Mouse (Mus musculus) lung, embryonic 15.5 days (tissue): ENCODE results near the gene Wtip. TPM values are rescaled to one million over a fixed set of nuclear protein-coding genes. Genes with fewer than 3 reads are reported as not detected.
"Not testable (repeated sequence)": the region's sequence is repeated elsewhere in the genome, so short reads cannot be mapped to it uniquely, and the experiment has no call there.

Experiments used
- ATAC-seq: fragments of 200-750 bp; cut with Nextera tagmentation; 2 replicates; pipeline ENCODE4 v1.8.0; 2017; ENCODE audit warnings: moderate number of reproducible peaks, borderline replicate concordance; ENCODE audit not compliant: low FRiP score, low TSS enrichment; ENCODE audit errors: extremely low read depth
- H3K27ac ChIP-seq: fragments of 300-500 bp; sonication (generic); 2 replicates; pipeline ENCODE4 v1.5.1; 2015; ENCODE audit warnings: moderate library complexity, mild to moderate bottlenecking, inconsistent platforms
- H3K27me3 ChIP-seq: fragments of 300-500 bp; sonication (generic); 2 replicates; pipeline ENCODE4 v1.6.1; 2015; ENCODE audit warnings: inconsistent platforms
- H3K36me3 ChIP-seq: fragments of 300-500 bp; sonication (generic); 2 replicates; pipeline ENCODE4 v1.6.1; 2015; ENCODE audit warnings: inconsistent platforms
- H3K4me1 ChIP-seq: fragments of 300-500 bp; sonication (generic); 2 replicates; pipeline ENCODE4 v1.6.1; 2015; ENCODE audit warnings: inconsistent platforms
- H3K4me2 ChIP-seq: fragments of 300-500 bp; sonication (generic); 2 replicates; pipeline ENCODE4 v1.6.1; 2015; ENCODE audit warnings: inconsistent platforms, mild to moderate bottlenecking, moderate library complexity
- H3K4me3 ChIP-seq: fragments of 300-500 bp; sonication (generic); 2 replicates; pipeline ENCODE4 v1.5.1; 2015; ENCODE audit warnings: mild to moderate bottlenecking, inconsistent platforms
- H3K9ac ChIP-seq: fragments of 300-500 bp; sonication (generic); 2 replicates; pipeline ENCODE4 v1.6.1; 2015; ENCODE audit warnings: inconsistent platforms
- H3K9me3 ChIP-seq: fragments of 300-500 bp; sonication (generic); 2 replicates; pipeline ENCODE4 v1.6.1; 2016; ENCODE audit warnings: inconsistent platforms
- WGBS: fragments of 180-500 bp; shearing (Covaris S2); methylation state at CpG from one replicate; pipeline ENCODE4 v1.1.7; 2015; 5-methylcytosine and 5-hydroxymethylcytosine counted together
- polyA plus RNA-seq: library from polyadenylated mRNA; unstranded; fragments of >200 nt; fragmentation: Nextera tagmentation; extraction: Ambion mirVana; gene quantifications from 2 replicates; pipeline ENCODE4 v1.2.1, GENCODE M21; 2015

Wtip gene
- 7.6 and 8.9 TPM in 2 replicates for polyA plus RNA-seq

GRCm38 (mm10) chr7:34133117-34133762 is at the start of gene Wtip:
Gene Wtip (minus strand): TSS chr7:34133268.
- Histone ChIP-seq H3K4me3 (peak within 1 kb of the TSS; percentile 72), H3K4me2 (peak within 1 kb of the TSS; percentile 66), H3K4me1 (peaks cover 27% of the 10 kb centered on the region), H3K9ac (peak within 1 kb of the TSS; percentile 84), H3K27ac (peak within 1 kb of the TSS; percentile 85), H3K27me3 (no peaks in the 10 kb centered on the region), H3K36me3 (no peaks in the 10 kb centered on the region), H3K9me3 (no peaks in the 10 kb centered on the region)
- ATAC-seq: peak; percentile 92
- WGBS: 4% methylated on average over 45 of the region's 65 CpGs

- H3K27me3 ChIP-seq: not testable (repeated sequence)
Observed at GRCm38 (mm10) chr7:34176241-34176640, 43.2 kb upstream of the Wtip start.

GRCm38 (mm10) chr7:34172251-34172650 is 39.2 kb upstream of the Wtip start:
- Histone ChIP-seq H3K27me3 (no peaks in the 10 kb centered on the region), H3K4me1 (peaks cover 4% of the 10 kb centered on the region), H3K4me2 (no peak overlapping the region), H3K4me3 (no peak overlapping the region), H3K36me3 (no peaks in the 10 kb centered on the region), H3K9ac (no peak overlapping the region), H3K9me3 (no peaks in the 10 kb centered on the region), H3K27ac (no peak overlapping the region)
- ATAC-seq: no peak
- WGBS: 73% methylated on average over 1 of the region's 1 CpGs

More at GRCm38 (mm10) chr7:34176241-34176640, 43.2 kb upstream of the Wtip start:
- H3K4me3 ChIP-seq, H3K9ac ChIP-seq, H3K4me1 ChIP-seq, H3K36me3 ChIP-seq, ATAC-seq, H3K9me3 ChIP-seq, H3K27ac ChIP-seq, H3K4me2 ChIP-seq: not testable (repeated sequence)
- WGBS: 87% methylated on average over 6 of the region's 6 CpGs

GRCm38 (mm10) chr7:34169454-34169853 is 36.4 kb upstream of the Wtip start, which contains the start of gene Uba2:
Gene Uba2 (minus strand): TSS chr7:34169599.
- WGBS: 80% methylated on average over 3 of the region's 3 CpGs
- Histone ChIP-seq H3K27ac (peak within 1 kb of the TSS; percentile 85; the same call in 1 of the 2 replicates), H3K9ac (peak within 1 kb of the TSS; percentile 86), H3K36me3 (peaks cover 9% of the 10 kb centered on the region), H3K4me3 (peak within 1 kb of the TSS; percentile 65), H3K4me1 (peaks cover 11% of the 10 kb centered on the region), H3K4me2 (peak within 1 kb of the TSS; percentile 74), H3K9me3 (no peaks in the 10 kb centered on the region), H3K27me3 (no peaks in the 10 kb centered on the region)
- no peak for ATAC-seq

GRCm38 (mm10) chr7:34168470-34169251 is 35.6 kb upstream of the Wtip start:
- H3K36me3 ChIP-seq: peaks cover 16% of the 10 kb centered on the region
- H3K9me3 ChIP-seq: no peaks in the 10 kb centered on the region
- peak overlapping the region; percentile 74 for H3K4me2 ChIP-seq
- WGBS: 10% methylated on average over 30 of the region's 30 CpGs
- H3K27me3 ChIP-seq: no peaks in the 10 kb centered on the region
- H3K4me1 ChIP-seq: peaks cover 11% of the 10 kb centered on the region
- ATAC-seq: peak; percentile 95
- peak overlapping the region; percentile 65 for H3K4me3 ChIP-seq
- peak overlapping the region; percentile 85 for H3K27ac ChIP-seq
- peak overlapping the region; percentile 86 for H3K9ac ChIP-seq

- H3K36me3 ChIP-seq: peaks cover 23% of the 10 kb centered on the region
- peak overlapping the region; percentile 65 for H3K4me3 ChIP-seq
- no peaks in the 10 kb centered on the region for H3K9me3 ChIP-seq
- peak overlapping the region; percentile 74 for H3K4me2 ChIP-seq
- H3K27me3 ChIP-seq: no peaks in the 10 kb centered on the region
- WGBS: under 1% methylated on average over 54 of the region's 54 CpGs
- peak; percentile 41 for ATAC-seq
- peaks cover 11% of the 10 kb centered on the region for H3K4me1 ChIP-seq
- peak overlapping the region; percentile 85 for H3K27ac ChIP-seq
- peak overlapping the region; percentile 86 for H3K9ac ChIP-seq
Observed at GRCm38 (mm10) chr7:34167766-34168469, 34.9 kb upstream of the Wtip start.

GRCm38 (mm10) chr7:34166850-34167249 is 33.8 kb upstream of the Wtip start:
- Histone ChIP-seq H3K4me2 (peak overlapping the region; percentile 26; the same call in 1 of the 2 replicates), H3K36me3 (peaks cover 34% of the 10 kb centered on the region), H3K27ac (no peak overlapping the region), H3K9ac (0 out of 2 replicates have a peak overlapping the region, but pooled peaks have one; percentile 19), H3K9me3 (no peaks in the 10 kb centered on the region), H3K27me3 (no peaks in the 10 kb centered on the region), H3K4me1 (peaks cover 11% of the 10 kb centered on the region), H3K4me3 (peak overlapping the region; percentile 5; the same call in 1 of the 2 replicates)
- ATAC-seq: no peak
- 40% methylated on average over 4 of the region's 4 CpGs for WGBS

- H3K4me3 ChIP-seq: no peak overlapping the region
- no peak overlapping the region for H3K4me2 ChIP-seq
- peaks cover 11% of the 10 kb centered on the region for H3K4me1 ChIP-seq
- peaks cover 43% of the 10 kb centered on the region for H3K36me3 ChIP-seq
- 49% methylated on average over 3 of the region's 3 CpGs for WGBS
- H3K9ac ChIP-seq: no peak overlapping the region
- H3K27me3 ChIP-seq: no peaks in the 10 kb centered on the region
- H3K9me3 ChIP-seq: no peaks in the 10 kb centered on the region
- H3K27ac ChIP-seq: no peak overlapping the region
- no peak for ATAC-seq
Observed at GRCm38 (mm10) chr7:34165999-34166398, 32.9 kb upstream of the Wtip start.

GRCm38 (mm10) chr7:34164671-34165070 is 31.6 kb upstream of the Wtip start:
- 88% methylated on average over 7 of the region's 7 CpGs for WGBS
- Histone ChIP-seq H3K9ac (no peak overlapping the region), H3K4me1 (peaks cover 11% of the 10 kb centered on the region), H3K27ac (no peak overlapping the region), H3K4me2 (no peak overlapping the region), H3K27me3 (no peaks in the 10 kb centered on the region), H3K36me3 (peaks cover 54% of the 10 kb centered on the region), H3K9me3 (no peaks in the 10 kb centered on the region), H3K4me3 (no peak overlapping the region)
- no peak for ATAC-seq

GRCm38 (mm10) chr7:34159167-34159566 is 26.1 kb upstream of the Wtip start:
- no peak overlapping the region for H3K4me3 ChIP-seq
- H3K4me1 ChIP-seq: no peaks in the 10 kb centered on the region
- 93% methylated on average over 3 of the region's 3 CpGs for WGBS
- H3K36me3 ChIP-seq: peaks cover 96% of the 10 kb centered on the region
- H3K4me2 ChIP-seq: no peak overlapping the region
- H3K27ac ChIP-seq: no peak overlapping the region
- H3K9ac ChIP-seq: no peak overlapping the region
- no peak for ATAC-seq
- H3K27me3 ChIP-seq: no peaks in the 10 kb centered on the region
- no peaks in the 10 kb centered on the region for H3K9me3 ChIP-seq

- H3K4me1 ChIP-seq: no peaks in the 10 kb centered on the region
- H3K27me3 ChIP-seq: no peaks in the 10 kb centered on the region
- H3K36me3 ChIP-seq: peaks cover 96% of the 10 kb centered on the region
- no peak for ATAC-seq
- H3K9ac ChIP-seq: no peak overlapping the region
- H3K27ac ChIP-seq: no peak overlapping the region
- no peak overlapping the region for H3K4me2 ChIP-seq
- 89% methylated on average over 3 of the region's 3 CpGs for WGBS
- H3K9me3 ChIP-seq: no peaks in the 10 kb centered on the region
- H3K4me3 ChIP-seq: no peak overlapping the region
Observed at GRCm38 (mm10) chr7:34157994-34158393, 24.9 kb upstream of the Wtip start.
